Mouse (Mus musculus): Measurements from ENCODE around the gene Ccdc141.

DNA sequence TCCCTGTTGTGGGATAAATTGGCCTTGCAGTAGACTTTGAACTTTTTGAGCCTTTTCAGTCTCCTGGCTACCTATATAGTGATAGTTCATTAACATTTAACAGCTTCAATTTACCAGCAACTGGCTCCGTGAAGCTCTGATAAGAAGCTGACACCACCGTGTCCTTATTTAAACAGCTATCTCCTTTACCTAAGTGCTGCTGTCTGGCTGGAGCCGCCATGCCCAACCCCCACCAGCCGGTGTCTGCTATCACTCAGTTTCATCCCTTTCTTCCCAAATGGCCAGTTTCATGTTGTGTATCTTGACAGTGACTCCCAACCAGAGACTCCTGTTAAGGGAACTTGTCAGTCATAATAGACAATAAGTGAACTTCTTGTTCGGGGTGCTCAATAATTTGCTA is 186.8 kb downstream of the Ccdc141 start:
- TF ChIP-seq CTCF (IDR thresholded peaks at IDR 0.05; ENCODE audit: extremely low read depth, insufficient read depth, low read length), result no peak
- no peak for TF ChIP-seq POLR2A (IDR thresholded peaks at IDR 0.05; ENCODE audit: extremely low read depth, insufficient read depth, low read length)

Measured in cortical plate, adult 2 months (tissue).